Mouse (Mus musculus) sigmoid colon, adult 10 weeks (tissue): ENCODE data around the gene Serpina1d. TPM values are rescaled to one million over a fixed set of nuclear protein-coding genes. Genes with fewer than 3 reads are reported as not detected.

ENCODE experiments used
- polyA plus RNA-seq: library from polyadenylated mRNA; stranded (reverse); fragments of 350-450 nt; fragmentation: Illumina TruSeq; extraction: RNeasy Lipid Tissue Mini Kit (QIAGEN cat#74804); gene quantifications from one replicate; pipeline ENCODE4 v1.2.3, GENCODE M21; 2014; ENCODE audit warnings: low read depth, low replicate concordance

Serpina1d gene
- not detected for polyA plus RNA-seq

DNA sequence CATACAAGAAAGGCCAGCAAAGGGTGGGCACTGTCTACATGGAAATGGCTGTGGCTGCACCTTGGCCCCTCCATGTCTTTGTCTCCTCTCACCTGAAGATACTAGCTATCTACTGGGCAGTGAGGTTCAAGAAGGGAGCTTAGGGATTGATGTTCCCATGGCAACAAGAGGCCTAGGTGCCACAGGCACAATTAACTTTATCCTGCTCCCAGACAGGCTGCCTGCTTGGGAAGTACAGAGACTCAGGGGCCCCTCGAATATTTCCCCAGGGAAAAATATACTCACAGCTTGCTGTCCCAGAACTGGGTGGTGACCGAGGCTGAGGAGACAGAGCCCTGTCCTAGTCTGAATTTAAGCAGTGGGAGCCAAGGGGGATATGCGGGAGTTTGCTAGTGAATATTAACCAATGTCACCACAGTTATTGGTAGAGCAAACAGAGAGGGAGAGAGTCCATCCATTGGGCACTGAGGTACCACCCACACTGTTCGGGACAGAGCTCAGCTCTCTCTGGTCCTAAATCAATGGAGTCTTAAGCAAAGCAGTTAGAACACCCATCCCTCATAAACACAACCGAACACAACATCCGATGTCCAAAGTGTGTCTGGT is at the start of gene Serpina1d:
TSS of gene Serpina1d (minus strand) at position 347 of the 606 bp plus-strand sequence.

Other genes with a start within 250 kb of the Serpina1d start
- gene Ppp4r4, start 241.3 kb downstream of the Serpina1d start, polyA plus RNA-seq: 2.8 TPM
- gene Serpina10, start 142.1 kb downstream of the Serpina1d start, polyA plus RNA-seq: 0.13 TPM
- not detected for gene Serpina6, start 116.4 kb downstream of the Serpina1d start, polyA plus RNA-seq
- gene Serpina16, start 97.5 kb downstream of the Serpina1d start, polyA plus RNA-seq: not detected
- not detected for gene Serpina1f, start 78.1 kb downstream of the Serpina1d start, polyA plus RNA-seq
- gene Serpina1b, start 56.8 kb upstream of the Serpina1d start, polyA plus RNA-seq: 0.98 TPM
- gene Serpina1a, start 90.0 kb upstream of the Serpina1d start, polyA plus RNA-seq: not detected
- gene Serpina1c, start 131.3 kb upstream of the Serpina1d start, polyA plus RNA-seq: not detected
- 0.57 TPM for gene Serpina1e, start 185.4 kb upstream of the Serpina1d start, polyA plus RNA-seq
- gene Serpina11, start 216.4 kb upstream of the Serpina1d start, polyA plus RNA-seq: not detected
- gene Serpina9, start 240.2 kb upstream of the Serpina1d start, polyA plus RNA-seq: 0.69 TPM